Mouse (Mus musculus): ENCODE data around the gene Nectin1.

DNA sequence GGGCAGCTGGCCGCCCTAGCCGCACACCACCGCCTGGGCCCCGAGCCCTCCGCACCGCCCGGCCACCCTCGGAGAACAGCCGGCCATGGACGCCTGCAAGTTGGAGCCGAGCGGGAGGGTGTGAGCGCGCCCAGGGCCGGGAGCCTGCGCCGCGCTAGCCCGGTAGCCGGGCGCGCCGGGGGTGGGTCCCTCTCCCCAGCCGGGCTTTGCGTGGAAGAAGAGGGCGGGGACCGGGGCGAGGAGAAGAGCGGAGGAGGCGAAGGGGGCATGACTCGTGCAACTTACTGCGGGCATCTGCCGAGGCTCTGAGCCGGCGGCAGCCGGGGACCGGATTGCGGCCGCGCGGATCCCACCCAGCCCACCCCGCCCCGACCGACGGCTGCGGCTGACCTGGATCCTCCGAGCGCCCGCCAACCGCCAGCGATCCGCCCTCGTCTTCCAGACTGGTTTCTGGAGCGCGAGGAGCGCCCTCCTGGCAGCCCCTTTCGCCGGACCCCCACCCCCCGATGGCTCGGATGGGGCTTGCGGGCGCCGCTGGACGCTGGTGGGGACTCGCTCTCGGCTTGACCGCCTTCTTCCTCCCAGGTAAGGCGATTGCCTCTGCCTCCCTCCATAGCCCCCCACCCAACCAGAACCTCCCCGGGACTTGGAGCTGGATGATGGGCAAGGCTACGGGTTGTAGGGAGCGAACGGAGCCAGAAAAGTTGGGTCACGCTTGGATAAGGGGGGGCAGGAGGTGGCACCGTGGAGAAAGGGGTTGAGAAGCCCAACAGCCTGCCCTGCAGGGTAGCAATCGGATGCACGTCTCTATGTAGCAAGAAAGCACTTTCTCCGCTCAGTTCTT lies 576 bp downstream of the Nectin1 start:
- TF ChIP-seq CTCF (IDR thresholded peaks at IDR 0.05; ENCODE audit: low read depth, low read length) (no peak), POLR2A (IDR thresholded peaks at IDR 0.05; ENCODE audit: extremely low read depth, insufficient read depth, low read length) (no peak)

Measured in liver, adult 2 months (tissue).